Mouse (Mus musculus) heart, postnatal 36 days (tissue): ENCODE results near the gene Gm4131. TPM values are rescaled to one million over a fixed set of nuclear protein-coding genes. Genes with fewer than 3 reads are reported as not detected.

ENCODE experiments used
- DNase-seq, 2 experiments: peaks; one replicate each; pipeline ENCODE4 v3.0.0; 2021 to 2022
- intact Hi-C: fragments of 180-260 bp; cut with DNase I; formaldehyde crosslinking; loops from one replicate; pipeline ENCODE4 v1.15.1; 2025
- total RNA-seq, 2 experiments: library from RNA; stranded (reverse); gene quantifications; 2 replicates each; pipeline ENCODE4 v1.2.3; 2021

The Gm4131 gene
- total RNA-seq, 2 experiments from 2014 or later, result not detected

GRCm38 (mm10) chr14:62553786-62554185 lies 12.9 kb downstream of the Gm4131 start:
- intact Hi-C loops, result loop anchor here (10.0 kb wide), 1 partner anchor 211 kb away; the partner anchor contains the start of gene Ints6
- DNase-seq, result no peak

- intact Hi-C loops, result loop anchor here (10.0 kb wide), 1 partner anchor 212 kb away; the partner anchor contains the start of gene Ints6
- no peak for DNase-seq
These were observed 13.9 kb downstream of the Gm4131 start for GRCm38 (mm10) chr14:62552771-62553170.

- no peak for DNase-seq
- intact Hi-C loops, result loop anchor here (10.0 kb wide), 1 partner anchor 215 kb away; the partner anchor contains the start of gene Ints6
These were observed 16.6 kb downstream of the Gm4131 start for GRCm38 (mm10) chr14:62550121-62550520.

DNA sequence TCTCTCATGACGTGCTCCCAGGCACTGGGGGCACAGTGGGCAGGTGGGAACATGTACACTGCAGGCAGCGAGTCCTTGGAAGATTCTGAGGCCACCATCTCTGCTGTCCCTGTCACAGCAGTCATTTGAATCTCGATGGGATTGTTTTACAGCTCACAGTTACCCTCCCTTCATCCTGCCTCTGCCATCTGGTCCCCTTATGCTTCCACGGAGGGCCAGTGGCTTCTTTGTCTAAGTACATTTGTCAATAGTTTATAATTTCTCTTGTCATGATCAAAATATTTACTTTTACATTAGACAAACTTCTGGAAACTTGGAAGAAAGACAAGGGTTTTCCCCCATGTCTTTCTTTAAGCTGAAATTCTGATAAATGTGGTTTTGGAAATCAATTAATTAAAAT lies 20.0 kb downstream of the Gm4131 start:
- intact Hi-C loops, result no loop called here
- DNase-seq, result no peak

DNA sequence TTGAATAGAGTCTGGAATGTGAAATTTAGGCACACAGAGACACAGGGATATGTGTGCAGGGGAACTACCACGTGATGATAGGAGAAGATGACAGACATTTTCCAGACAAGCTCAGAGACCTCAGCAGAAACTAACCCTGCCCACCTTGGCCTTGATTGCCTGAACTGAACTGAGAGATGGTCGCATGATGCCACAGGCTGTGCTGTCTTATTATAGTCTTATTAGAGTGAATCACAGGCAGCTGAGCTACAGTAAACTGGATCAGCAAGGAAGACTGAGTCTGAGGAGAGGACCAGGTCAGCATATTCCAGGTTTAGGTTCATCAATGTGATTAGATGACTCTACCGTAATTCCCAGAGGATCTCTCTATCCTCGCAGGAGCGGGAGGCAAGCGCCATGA lies 20.4 kb downstream of the Gm4131 start:
- intact Hi-C loops, result no loop called here
- DNase-seq, result no peak

DNA sequence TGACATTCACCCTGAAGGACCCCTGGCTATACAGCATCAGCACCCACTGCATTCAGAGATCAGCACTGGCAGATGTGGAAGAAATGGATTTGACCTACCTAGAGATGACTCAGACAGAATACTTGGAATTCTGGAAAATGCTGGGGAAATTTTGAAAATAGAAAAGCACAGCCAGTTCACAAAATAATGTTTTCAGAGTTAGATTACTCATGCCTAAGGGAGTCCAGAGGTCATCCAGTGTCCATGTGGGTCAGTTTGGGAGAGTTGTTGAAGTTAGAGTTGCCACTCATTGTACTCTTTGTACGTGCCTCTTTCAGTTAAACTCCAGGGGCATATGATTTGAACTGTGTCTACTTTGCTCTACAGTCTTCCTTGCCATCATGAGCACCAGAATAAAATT lies 25.0 kb downstream of the Gm4131 start:
- intact Hi-C loops, result no loop called here
- DNase-seq, result no peak

DNA sequence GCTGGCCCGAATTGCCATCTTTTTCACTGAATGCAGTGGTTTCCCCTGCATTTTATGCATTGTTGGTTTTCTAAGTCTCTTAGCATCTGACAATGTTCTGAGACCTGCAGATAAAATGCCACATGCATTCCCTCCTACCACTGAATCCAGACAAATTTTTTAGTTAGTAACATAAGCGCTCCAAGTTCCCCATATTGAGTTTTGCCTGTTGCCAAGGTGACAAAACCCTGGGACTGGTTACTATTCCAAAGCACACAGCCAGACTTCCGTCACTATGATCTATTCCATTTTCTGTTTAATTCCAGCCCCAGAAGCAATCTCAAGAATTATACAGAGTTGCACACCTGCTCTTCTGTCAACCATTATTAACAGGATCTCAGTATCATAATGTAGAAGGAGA lies 26.9 kb downstream of the Gm4131 start:
- intact Hi-C loops, result no loop called here
- DNase-seq, result no peak

GRCm38 (mm10) chr14:62536988-62537387 lies 29.7 kb downstream of the Gm4131 start:
- DNase-seq, result no peak
- intact Hi-C loops, result no loop called here

DNA sequence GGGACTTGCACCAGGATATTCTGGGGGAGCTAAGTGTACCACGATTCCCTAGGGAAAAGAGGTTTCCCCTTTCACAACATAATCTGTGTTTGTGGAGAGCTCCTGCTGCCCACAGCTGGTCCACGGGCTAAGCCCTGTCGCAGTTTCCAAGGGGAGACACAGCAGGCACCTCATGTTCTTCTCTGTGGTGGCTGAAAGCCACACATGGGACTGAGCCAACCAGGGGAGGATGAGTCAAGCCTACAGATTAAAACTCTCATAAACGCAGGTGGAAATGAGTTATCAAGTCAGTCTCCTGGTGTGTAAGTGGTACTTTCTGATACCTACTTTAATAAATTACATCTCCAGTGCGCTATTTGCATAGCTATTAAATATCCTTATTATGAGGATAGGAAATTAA lies 30.6 kb downstream of the Gm4131 start:
- intact Hi-C loops, result no loop called here
- peak; percentile 12 to 30 for DNase-seq

GRCm38 (mm10) chr14:62530951-62531350 lies 35.8 kb downstream of the Gm4131 start:
- intact Hi-C loops, result no loop called here
- DNase-seq, result no peak

- intact Hi-C loops, result no loop called here
- no peak for DNase-seq
These were observed 53.9 kb downstream of the Gm4131 start for GRCm38 (mm10) chr14:62512845-62513244.

- intact Hi-C loops, result no loop called here
- DNase-seq, result peak; percentile 39 to 53
These were observed 57.4 kb downstream of the Gm4131 start for GRCm38 (mm10) chr14:62509350-62509749.

DNA sequence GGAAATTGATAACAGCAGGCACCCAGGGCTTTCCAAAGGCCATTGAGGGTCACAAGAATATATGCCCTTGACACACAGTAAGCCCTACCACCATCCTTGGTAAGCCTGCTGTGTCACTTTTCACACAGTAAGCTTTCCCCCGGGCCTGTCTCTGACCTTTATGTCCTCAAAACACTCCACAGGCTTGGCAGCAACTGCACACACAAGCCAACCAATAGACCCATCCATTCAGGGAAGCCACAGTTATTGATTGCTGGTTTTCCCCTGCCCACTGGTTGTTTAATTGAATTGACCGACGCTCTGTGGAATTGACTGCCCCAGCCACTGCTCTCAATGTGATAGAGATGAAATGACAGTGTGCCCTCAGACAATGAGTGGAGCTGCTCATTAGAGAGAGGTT lies 60.5 kb downstream of the Gm4131 start:
- DNase-seq, result no peak
- intact Hi-C loops, result no loop called here

DNA sequence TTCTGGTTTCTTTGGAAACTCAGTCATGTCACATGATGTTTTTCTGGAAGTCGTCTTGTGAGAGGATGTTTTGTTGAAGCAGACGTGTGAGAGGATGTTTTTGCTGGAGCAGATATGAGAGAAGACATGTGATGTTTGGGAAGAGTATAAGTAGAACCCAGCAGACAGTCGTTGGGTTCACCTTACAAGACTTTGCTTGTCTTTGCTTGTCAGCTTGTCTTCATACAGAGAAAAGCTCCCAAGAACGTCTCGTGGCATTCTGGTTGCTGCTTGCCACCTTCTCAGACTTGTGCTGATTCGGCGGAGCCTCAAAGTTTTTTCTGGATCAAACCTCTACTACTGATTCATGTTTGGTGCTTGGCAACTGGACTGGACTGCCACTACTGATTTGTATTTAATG lies 69.3 kb downstream of the Gm4131 start:
- intact Hi-C loops, result no loop called here

DNA sequence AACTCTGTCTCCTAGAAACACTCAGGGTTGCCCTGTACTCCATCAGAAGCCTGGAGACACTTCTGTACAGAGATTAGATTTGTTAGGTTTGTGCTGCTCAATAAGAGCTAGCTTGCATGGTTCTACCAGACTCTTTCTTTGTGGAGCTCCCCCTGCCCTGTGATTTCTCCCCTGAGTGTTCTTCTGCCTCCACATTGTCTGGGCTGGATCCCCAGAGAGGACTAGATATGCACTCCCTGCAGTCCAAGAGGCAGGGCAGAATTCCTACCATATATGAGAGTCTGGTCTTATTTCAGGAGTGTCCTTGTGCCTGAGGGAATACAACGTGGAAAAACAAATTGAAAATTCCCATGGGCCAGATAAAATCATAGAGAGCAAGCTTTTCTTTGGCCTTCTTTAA lies 70.2 kb downstream of the Gm4131 start:
- DNase-seq, result peak; percentile 6 to 7
- intact Hi-C loops, result no loop called here

More for the DNA sequence above, 69.3 kb downstream of the Gm4131 start:
- peak in 1 of 2 experiments; percentile 27 for DNase-seq

DNA sequence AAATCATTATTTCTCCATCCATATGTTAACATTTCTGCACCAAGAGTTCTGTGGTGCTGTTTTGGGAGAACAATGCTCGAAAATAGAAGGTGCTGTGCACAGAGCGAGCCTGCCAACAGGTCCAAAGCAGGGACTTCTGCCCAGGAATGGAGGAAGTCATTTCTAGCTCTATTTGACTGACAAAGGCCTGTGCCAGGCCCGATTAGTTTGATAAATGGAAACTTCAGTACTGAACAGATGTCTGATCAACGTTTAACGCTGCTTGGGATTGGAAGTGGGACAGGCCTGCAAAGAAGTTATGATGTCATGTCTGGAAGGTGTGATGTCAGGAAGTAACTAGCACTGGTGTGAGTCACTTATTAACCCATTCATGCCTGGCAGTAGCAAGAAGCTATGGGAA lies 73.3 kb downstream of the Gm4131 start:
- intact Hi-C loops, result loop anchor here (2.0 to 5.0 kb wide), 2 partner anchors 115 to 339 kb away; no protein-coding TSS in a partner anchor
- no peak for DNase-seq

DNA sequence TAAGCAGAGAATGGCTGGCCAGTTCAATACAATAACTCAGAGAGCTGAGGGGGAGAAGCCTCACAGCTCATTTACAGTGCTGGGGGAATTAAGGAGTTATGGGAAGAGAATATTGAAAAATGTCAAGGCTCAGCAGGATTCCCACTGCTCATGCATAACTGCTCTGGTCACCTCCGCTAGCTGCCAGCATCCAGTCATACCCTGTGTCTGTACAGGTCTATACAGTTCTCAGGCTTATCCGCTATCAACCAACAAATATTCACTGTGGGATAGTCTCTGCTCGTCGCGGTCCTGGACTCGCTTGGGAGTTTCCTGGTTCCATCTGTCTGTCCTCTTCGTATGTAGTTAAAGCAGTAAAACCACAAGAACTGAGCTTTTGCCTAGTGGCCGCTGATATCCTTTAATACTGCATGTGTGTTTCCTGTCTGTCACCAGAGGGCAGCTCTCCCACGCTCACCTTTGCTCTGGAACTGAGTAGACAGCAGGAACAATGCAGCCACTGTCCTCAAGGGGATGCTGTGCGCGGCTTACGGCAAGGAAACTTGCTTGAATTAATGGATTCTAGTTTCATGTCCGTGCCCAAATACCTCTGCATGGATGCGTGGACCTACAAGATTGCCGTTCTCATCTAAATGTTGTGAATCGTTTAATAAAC lies 74.4 kb downstream of the Gm4131 start:
- peak; percentile 68 to 71 for DNase-seq
- intact Hi-C loops, result loop anchor here (1.0 to 5.0 kb wide), 3 partner anchors 116 to 483 kb away; no protein-coding TSS in a partner anchor

GRCm38 (mm10) chr14:62488270-62488669 lies 78.5 kb downstream of the Gm4131 start:
- DNase-seq, result no peak
- intact Hi-C loops, result no loop called here

GRCm38 (mm10) chr14:62481381-62481780 lies 85.3 kb downstream of the Gm4131 start:
- no peak for DNase-seq
- intact Hi-C loops, result no loop called here

DNA sequence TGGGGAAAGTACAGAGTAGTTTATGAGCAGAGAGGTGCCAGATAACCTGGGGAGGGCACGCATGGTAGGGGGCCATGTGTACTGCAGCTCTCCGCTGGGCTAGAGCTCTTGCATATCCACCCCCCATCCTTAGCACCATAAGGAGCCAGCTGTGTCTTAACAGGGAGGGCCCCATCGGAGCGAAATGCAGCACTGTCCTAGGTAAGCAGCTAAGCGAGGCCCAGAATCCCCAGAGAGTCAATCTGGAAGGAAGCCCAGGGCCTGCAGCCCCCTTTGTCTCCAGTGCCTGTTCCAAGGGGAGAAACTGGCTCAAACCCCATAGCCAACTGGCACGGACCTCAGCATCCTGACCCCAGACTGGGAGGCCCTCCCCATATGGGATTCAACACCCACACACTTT lies 87.3 kb downstream of the Gm4131 start:
- intact Hi-C loops, result no loop called here
- no peak for DNase-seq

DNA sequence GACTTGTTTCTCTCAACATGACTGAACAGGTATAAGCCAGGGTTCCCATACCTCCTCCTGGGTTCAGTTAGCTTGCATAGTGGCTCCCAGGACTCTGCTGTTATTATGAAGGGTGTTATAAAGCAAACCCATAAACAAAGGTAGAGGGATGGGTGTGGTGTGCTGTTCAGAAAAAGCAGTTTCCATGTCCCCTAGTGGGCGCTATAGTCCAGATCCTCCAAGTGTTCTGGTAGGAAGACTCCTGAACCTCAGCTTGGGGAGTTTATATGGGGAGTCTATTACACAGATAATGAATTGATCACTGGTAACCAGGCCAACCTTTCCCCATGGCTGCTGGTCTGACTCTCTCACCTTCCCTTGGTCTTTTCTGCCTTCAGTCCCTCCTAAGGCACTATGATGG lies 92.2 kb downstream of the Gm4131 start:
- DNase-seq, result no peak

GRCm38 (mm10) chr14:62472061-62472460 lies 94.7 kb downstream of the Gm4131 start:
- intact Hi-C loops, result no loop called here
- DNase-seq, result no peak

More for the DNA sequence above, 92.2 kb downstream of the Gm4131 start:
- intact Hi-C loops, result no loop called here

DNA sequence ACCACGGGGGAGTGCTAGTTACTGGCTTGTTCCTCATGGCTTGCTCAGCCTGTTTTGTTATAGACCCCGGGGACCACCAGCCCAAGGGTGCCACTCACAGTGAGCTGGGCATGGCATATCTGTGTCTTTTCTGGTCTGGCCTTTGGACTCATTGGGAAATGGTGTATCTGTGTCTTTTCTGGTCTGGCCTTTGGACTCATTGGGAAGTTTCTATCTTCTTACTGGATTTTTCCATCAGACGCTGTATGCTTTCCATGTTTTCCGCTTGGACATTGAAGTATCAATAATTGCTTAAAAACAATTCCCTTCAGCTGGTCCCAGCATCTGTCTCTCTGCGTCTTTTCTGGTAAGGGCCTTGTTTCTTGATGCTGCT lies 98.0 kb downstream of the Gm4131 start:
- intact Hi-C loops, result no loop called here
- no peak for DNase-seq
